In the genomic region with DNA sequence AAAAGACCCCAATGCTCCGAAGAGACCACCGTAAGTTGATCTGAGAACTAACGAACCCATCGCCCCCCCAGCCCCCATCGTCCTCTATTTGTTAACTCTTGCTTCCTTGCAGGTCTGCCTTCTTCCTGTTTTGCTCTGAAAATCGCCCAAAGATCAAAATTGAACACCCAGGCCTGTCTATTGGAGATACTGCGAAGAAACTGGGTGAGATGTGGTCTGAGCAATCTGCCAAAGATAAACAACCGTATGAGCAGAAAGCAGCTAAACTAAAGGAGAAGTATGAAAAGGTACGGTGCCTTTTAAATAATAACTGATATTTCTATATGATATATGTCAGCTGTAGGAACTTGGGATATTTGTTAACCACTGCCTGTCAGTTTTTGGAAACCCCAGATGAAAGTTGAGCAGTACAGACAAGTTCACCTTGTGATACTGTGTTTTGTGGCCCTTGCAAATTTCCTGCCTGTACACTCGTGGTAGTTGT, we compare ENCODE assay signal across 7 mouse cellular contexts. TPM values are rescaled to one million over a fixed set of nuclear protein-coding genes. Genes with fewer than 3 reads are reported as not detected.
DNase-seq lines count a peak whose midpoint lies in the region; ATAC-seq and TF ChIP-seq lines count a peak whose summit lies in the region.
"Not testable (repeated sequence)": the region's sequence is repeated elsewhere in the genome, so short reads cannot be mapped to it uniquely, and the experiment has no call there.

No protein-coding gene starts in this region.

- peaks cover 28% of the 10 kb centered on the region; the same call in 1 of the 2 replicates for H3K36me3 ChIP-seq in forebrain, embryonic 14.5 days (ENCODE audit: control insufficient read depth, insufficient read depth, low read length)
- peaks cover 51% of the 10 kb centered on the region for H3K36me3 ChIP-seq in hindbrain, embryonic 10.5 days
- H3K36me3 ChIP-seq in kidney, embryonic 14.5 days (ENCODE audit: control insufficient read depth, insufficient read depth, low read length): peaks cover 35% of the 10 kb centered on the region
- peaks cover 49% of the 10 kb centered on the region for H3K36me3 ChIP-seq in liver, embryonic 14.5 days (replicated peaks; ENCODE audit: control insufficient read depth, insufficient read depth, low read depth)
- not testable (repeated sequence) for H3K36me3 ChIP-seq in midbrain, embryonic 13.5 days; spleen, adult 2 months (ENCODE audit: control insufficient read depth, insufficient read depth, low read length)

- H3K9ac ChIP-seq in forebrain, embryonic 14.5 days (ENCODE audit: low read length): peak overlapping the region; percentile 99
- H3K9ac ChIP-seq in kidney, embryonic 14.5 days (ENCODE audit: low read depth, low read length): peak overlapping the region; percentile 99
- H3K9ac ChIP-seq in liver, embryonic 14.5 days (replicated peaks): peak overlapping the region; percentile 100
- peak overlapping the region; percentile 96; the same call in 1 of the 2 replicates for H3K9ac ChIP-seq in midbrain, embryonic 13.5 days (replicated peaks)

- TF ChIP-seq CTCF in liver, embryonic 14.5 days (IDR thresholded peaks at IDR 0.05; ENCODE audit: low read depth); spleen, adult 2 months (IDR thresholded peaks at IDR 0.05; ENCODE audit: extremely low read depth, insufficient read depth, insufficient read length, insufficient replicate concordance): not testable (repeated sequence)

- peak overlapping the region; percentile 59 for H3K4me3 ChIP-seq in brown adipose tissue, adult 24 weeks (ENCODE audit: insufficient read depth, low read depth, low read length)
- peak overlapping the region; percentile 86 for H3K4me3 ChIP-seq in forebrain, embryonic 14.5 days (ENCODE audit: low read depth, low read length)
- peak overlapping the region; percentile 85 for H3K4me3 ChIP-seq in hindbrain, embryonic 10.5 days
- peak overlapping the region; percentile 93 for H3K4me3 ChIP-seq in kidney, embryonic 14.5 days (ENCODE audit: low read length)
- peak overlapping the region; percentile 84 to 100 for H3K4me3 ChIP-seq in liver, embryonic 14.5 days (ENCODE audit: insufficient read depth in 1 of 2, low read depth in 2 of 2, low read length in 2 of 2)
- H3K4me3 ChIP-seq in midbrain, embryonic 13.5 days (replicated peaks): peak overlapping the region; percentile 84
- H3K4me3 ChIP-seq in spleen, adult 2 months (ENCODE audit: extremely low read depth, insufficient read depth, insufficient read length): peak overlapping the region; percentile 70

- DNase-seq in forebrain, embryonic 14.5 days (ENCODE audit: low spot score); hindbrain, embryonic 10.5 days (ENCODE audit: low spot score); liver, embryonic 14.5 days (ENCODE audit: low read depth in 3 of 3, low spot score in 3 of 3); spleen, adult 2 months (ENCODE audit: low read depth in 1 of 2, low spot score in 2 of 2): not testable (repeated sequence)

- peak overlapping the region; percentile 96 for H3K4me2 ChIP-seq in forebrain, embryonic 14.5 days (ENCODE audit: low read length)
- peak overlapping the region; percentile 59 for H3K4me2 ChIP-seq in kidney, embryonic 14.5 days (replicated peaks; ENCODE audit: low read depth, low read length)
- H3K4me2 ChIP-seq in liver, embryonic 14.5 days (ENCODE audit: low read depth): peak overlapping the region; percentile 88
- H3K4me2 ChIP-seq in midbrain, embryonic 13.5 days (replicated peaks): peak overlapping the region; percentile 96

- not testable (repeated sequence) for H3K27me3 ChIP-seq in forebrain, embryonic 14.5 days (replicated peaks; ENCODE audit: control insufficient read depth, insufficient read depth, low read length); hindbrain, embryonic 10.5 days (ENCODE audit: insufficient read depth, poor library complexity, severe bottlenecking); kidney, embryonic 14.5 days (ENCODE audit: control insufficient read depth, insufficient read depth, low read length); liver, embryonic 14.5 days (ENCODE audit: control insufficient read depth, insufficient read depth, low read length); midbrain, embryonic 13.5 days; spleen, adult 2 months (ENCODE audit: control insufficient read depth, insufficient read depth, low read length)

- H3K4me1 ChIP-seq in brown adipose tissue, adult 24 weeks (ENCODE audit: control insufficient read depth, insufficient read depth, insufficient read length, low read length); forebrain, embryonic 14.5 days (ENCODE audit: control insufficient read depth, insufficient read depth, low read length); kidney, embryonic 14.5 days (ENCODE audit: control insufficient read depth, insufficient read depth, low read length); spleen, adult 2 months (ENCODE audit: control insufficient read depth, insufficient read depth, insufficient read length): not testable (repeated sequence)
- H3K4me1 ChIP-seq in hindbrain, embryonic 10.5 days (replicated peaks): peaks cover 14% of the 10 kb centered on the region
- peaks cover 8 to 12% of the 10 kb centered on the region in 2 experiments; a peak in 3 of 4 replicates for H3K4me1 ChIP-seq in liver, embryonic 14.5 days (replicated peaks; ENCODE audit: control insufficient read depth in 2 of 2, insufficient read depth in 2 of 2, low read length in 1 of 2)
- H3K4me1 ChIP-seq in midbrain, embryonic 13.5 days (replicated peaks): peaks cover 12% of the 10 kb centered on the region

- ATAC-seq in forebrain, embryonic 14.5 days; kidney, embryonic 14.5 days (ENCODE audit: low FRiP score, low TSS enrichment); liver, embryonic 14.5 days (ENCODE audit: insufficient read depth); midbrain, embryonic 13.5 days: not testable (repeated sequence)

- H3K27ac ChIP-seq in brown adipose tissue, adult 24 weeks (replicated peaks; ENCODE audit: low read depth, low read length); kidney, embryonic 14.5 days (ENCODE audit: low read depth, low read length); midbrain, embryonic 13.5 days: not testable (repeated sequence)
- H3K27ac ChIP-seq in forebrain, embryonic 14.5 days (ENCODE audit: low read depth, low read length): 0 out of 2 replicates have a peak overlapping the region, but pooled peaks have one; percentile 98
- H3K27ac ChIP-seq in hindbrain, embryonic 10.5 days: peak overlapping the region; percentile 100
- peak overlapping the region; percentile 99 for H3K27ac ChIP-seq in liver, embryonic 14.5 days
- H3K27ac ChIP-seq in spleen, adult 2 months (ENCODE audit: insufficient read depth, low read length): peak overlapping the region; percentile 55

- TF ChIP-seq POLR2A in spleen, adult 2 months (IDR thresholded peaks at IDR 0.05; ENCODE audit: low read depth, low read length): not testable (repeated sequence)

- 13% methylated on average over 10 of the region's 10 CpGs for WGBS in forebrain, embryonic 14.5 days
- 38% methylated on average over 10 of the region's 10 CpGs for WGBS in hindbrain, embryonic 10.5 days
- WGBS in kidney, embryonic 14.5 days: 10% methylated on average over 9 of the region's 10 CpGs
- 3% methylated on average over 10 of the region's 10 CpGs for WGBS in liver, embryonic 14.5 days (ENCODE audit: insufficient replicate concordance)
- 24% methylated on average over 10 of the region's 10 CpGs for WGBS in midbrain, embryonic 13.5 days
- WGBS in spleen, adult 2 months: 1% methylated on average over 10 of the region's 10 CpGs

- TF ChIP-seq EP300 in liver, embryonic 14.5 days (IDR thresholded peaks at IDR 0.05; ENCODE audit: low read depth): peak; percentile 35; the same call in 1 of the 2 replicates

- H3K9me3 ChIP-seq in forebrain, embryonic 14.5 days (replicated peaks; ENCODE audit: control insufficient read depth, low read length); hindbrain, embryonic 10.5 days; kidney, embryonic 14.5 days (ENCODE audit: control insufficient read depth, low read length); liver, embryonic 14.5 days (ENCODE audit: control insufficient read depth, low read length); midbrain, embryonic 13.5 days: not testable (repeated sequence)

RNA-seq across cellular contexts. Expression of gene Hmgb2, which starts 1.5 kb away (rescaled TPM):
- polyA plus RNA-seq in brown adipose tissue, adult 24 weeks (2012; ENCODE audit: insufficient read depth, insufficient read length, missing spikeins): 2.1 and 4.9 TPM in 2 replicates
- polyA plus RNA-seq in forebrain, embryonic 14.5 days (2014; fragmentation: Nextera tagmentation; extraction: Ambion mirVana): 186 and 201 TPM in 2 replicates
- 389 and 567 TPM in 2 replicates for polyA plus RNA-seq in hindbrain, embryonic 10.5 days (2016; fragmentation: Nextera tagmentation; extraction: Ambion mirVana)
- 497 and 807 TPM in 2 replicates for polyA plus RNA-seq in kidney, embryonic 14.5 days (2014; fragmentation: Nextera tagmentation; extraction: Ambion mirVana)
- 74.6 and 191 TPM in 2 replicates for polyA plus RNA-seq in liver, embryonic 14.5 days (2012; rRNA removed)
- 280 and 300 TPM in 2 replicates for polyA plus RNA-seq in liver, embryonic 14.5 days (2014; fragmentation: Nextera tagmentation; extraction: Ambion mirVana)
- polyA plus RNA-seq in midbrain, embryonic 13.5 days (2015; fragmentation: Nextera tagmentation; extraction: Ambion mirVana): 210 and 259 TPM in 2 replicates
- 14.5 and 14.8 TPM in 2 replicates for polyA plus RNA-seq in spleen, adult 2 months (2012; rRNA removed)

RNA-seq across cellular contexts. Expression of gene Sap30, which starts 25.6 kb away (rescaled TPM):
- polyA plus RNA-seq in brown adipose tissue, adult 24 weeks (2012; ENCODE audit: insufficient read depth, insufficient read length, missing spikeins): 3.9 and 6.5 TPM in 2 replicates
- 87.4 and 91.1 TPM in 2 replicates for polyA plus RNA-seq in forebrain, embryonic 14.5 days (2014; fragmentation: Nextera tagmentation; extraction: Ambion mirVana)
- 81.9 and 97.8 TPM in 2 replicates for polyA plus RNA-seq in hindbrain, embryonic 10.5 days (2016; fragmentation: Nextera tagmentation; extraction: Ambion mirVana)
- polyA plus RNA-seq in kidney, embryonic 14.5 days (2014; fragmentation: Nextera tagmentation; extraction: Ambion mirVana): 46.8 and 60.8 TPM in 2 replicates
- 7.5 and 10.6 TPM in 2 replicates for polyA plus RNA-seq in liver, embryonic 14.5 days (2012; rRNA removed)
- polyA plus RNA-seq in liver, embryonic 14.5 days (2014; fragmentation: Nextera tagmentation; extraction: Ambion mirVana): 14.0 and 14.4 TPM in 2 replicates
- polyA plus RNA-seq in midbrain, embryonic 13.5 days (2015; fragmentation: Nextera tagmentation; extraction: Ambion mirVana): 61.5 and 76.2 TPM in 2 replicates
- 7.0 and 15.4 TPM in 2 replicates for polyA plus RNA-seq in spleen, adult 2 months (2012; rRNA removed)

RNA-seq across cellular contexts. Expression of gene Scrg1, which starts 57.5 kb away (rescaled TPM):
- polyA plus RNA-seq in brown adipose tissue, adult 24 weeks (2012; ENCODE audit: insufficient read depth, insufficient read length, missing spikeins): not detected in 2 replicates
- polyA plus RNA-seq in forebrain, embryonic 14.5 days (2014; fragmentation: Nextera tagmentation; extraction: Ambion mirVana): 6.9 and 10.1 TPM in 2 replicates
- polyA plus RNA-seq in hindbrain, embryonic 10.5 days (2016; fragmentation: Nextera tagmentation; extraction: Ambion mirVana): 0.61 and 0.90 TPM in 2 replicates
- not detected in 2 replicates for polyA plus RNA-seq in kidney, embryonic 14.5 days (2014; fragmentation: Nextera tagmentation; extraction: Ambion mirVana)
- polyA plus RNA-seq in liver, embryonic 14.5 days (2012; rRNA removed): 0.13 TPM in 1 of 2 replicates, not detected in the other
- not detected in 2 replicates for polyA plus RNA-seq in liver, embryonic 14.5 days (2014; fragmentation: Nextera tagmentation; extraction: Ambion mirVana)
- 2.5 and 3.3 TPM in 2 replicates for polyA plus RNA-seq in midbrain, embryonic 13.5 days (2015; fragmentation: Nextera tagmentation; extraction: Ambion mirVana)
- polyA plus RNA-seq in spleen, adult 2 months (2012; rRNA removed): 0.14 and 0.16 TPM in 2 replicates
